Mouse (Mus musculus): ENCODE measurements around the gene Olfr551. TPM values are rescaled to one million over a fixed set of nuclear protein-coding genes. Genes with fewer than 3 reads are reported as not detected.
"Not testable (repeated sequence)": the region's sequence is repeated elsewhere in the genome, so short reads cannot be mapped to it uniquely, and the experiment has no call there.

Olfr551 gene
- not detected in 2 replicates for polyA plus RNA-seq (2015; fragmentation: Nextera tagmentation; extraction: Ambion mirVana)

DNA sequence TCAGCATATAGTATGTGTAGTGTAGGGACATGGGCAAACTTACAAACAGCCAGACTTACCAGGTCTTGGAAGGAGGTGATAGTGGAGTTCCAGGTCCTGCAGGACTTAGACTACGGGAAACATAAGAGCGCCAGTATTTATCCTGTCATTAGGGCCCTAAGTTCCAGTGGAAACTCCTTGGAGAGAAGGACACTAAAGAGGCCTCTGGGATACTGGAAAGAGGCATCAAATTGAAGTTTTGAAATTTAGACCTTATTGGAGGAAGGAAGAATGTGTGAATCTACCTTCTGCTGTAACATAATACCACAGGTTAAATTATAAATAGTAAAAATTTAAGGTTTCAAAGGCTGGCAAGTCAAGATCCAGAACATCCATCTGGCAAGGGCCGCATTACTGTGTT is at the start of gene Olfr551:
Olfr551 (minus strand) TSS at position 101 of the 400 bp plus-strand sequence.
- H3K9me3 ChIP-seq (replicated peaks; ENCODE audit: control insufficient read depth, low read length): no peaks in the 10 kb centered on the region
- no peak within 1 kb of the TSS for H3K4me2 ChIP-seq (ENCODE audit: low read depth, low read length)
- no peaks in the 10 kb centered on the region for H3K27me3 ChIP-seq (ENCODE audit: control insufficient read depth, insufficient read depth, low read length)
- H3K4me1 ChIP-seq (ENCODE audit: control insufficient read depth, insufficient read depth, low read length): no peaks in the 10 kb centered on the region
- WGBS: 82% methylated on average over 3 of the region's 3 CpGs
- no peak for ATAC-seq (replicated peaks; ENCODE audit: extremely low read depth, insufficient read depth, low FRiP score)
- H3K9ac ChIP-seq (ENCODE audit: low read length): no peak within 1 kb of the TSS
- no peaks in the 10 kb centered on the region for H3K36me3 ChIP-seq (ENCODE audit: control insufficient read depth, insufficient read depth)
- H3K4me3 ChIP-seq (ENCODE audit: low read length): no peak within 1 kb of the TSS
- H3K27ac ChIP-seq (ENCODE audit: low read length): no peak within 1 kb of the TSS

DNA sequence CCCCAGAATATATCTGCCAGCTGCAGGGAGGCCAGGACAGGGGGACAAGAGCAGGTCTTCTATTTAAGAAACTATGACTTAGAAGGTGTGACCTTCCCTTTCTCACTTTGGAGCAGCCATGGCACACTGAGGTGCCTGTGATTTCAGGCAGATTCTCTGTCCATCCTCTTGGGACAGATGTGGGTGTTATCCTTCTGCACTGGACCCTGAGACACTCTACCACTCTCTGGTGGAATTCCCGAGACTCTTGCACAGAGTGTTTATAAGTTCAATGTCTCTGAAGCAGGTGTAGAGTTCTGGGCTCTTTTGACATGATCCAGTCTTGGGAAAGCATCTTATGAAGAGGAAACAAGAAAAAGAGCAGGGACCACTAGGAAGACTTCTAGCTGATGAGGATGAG is 46.4 kb upstream of the Olfr551 start, which contains the start of gene Olfr554:
Olfr554 (plus strand) TSS at position 301 of the 400 bp plus-strand sequence.
- Histone ChIP-seq H3K27me3 (ENCODE audit: control insufficient read depth, insufficient read depth, low read length) (no peaks in the 10 kb centered on the region), H3K9ac (ENCODE audit: low read length) (no peak within 1 kb of the TSS), H3K9me3 (replicated peaks; ENCODE audit: control insufficient read depth, low read length) (no peaks in the 10 kb centered on the region), H3K4me1 (ENCODE audit: control insufficient read depth, insufficient read depth, low read length) (no peaks in the 10 kb centered on the region), H3K4me2 (ENCODE audit: low read depth, low read length) (no peak within 1 kb of the TSS), H3K4me3 (ENCODE audit: low read length) (no peak within 1 kb of the TSS), H3K27ac (ENCODE audit: low read length) (no peak within 1 kb of the TSS), H3K36me3 (ENCODE audit: control insufficient read depth, insufficient read depth) (no peaks in the 10 kb centered on the region)
- WGBS: 44% methylated on average over 1 of the region's 1 CpGs
- no peak for ATAC-seq (replicated peaks; ENCODE audit: extremely low read depth, insufficient read depth, low FRiP score)

DNA sequence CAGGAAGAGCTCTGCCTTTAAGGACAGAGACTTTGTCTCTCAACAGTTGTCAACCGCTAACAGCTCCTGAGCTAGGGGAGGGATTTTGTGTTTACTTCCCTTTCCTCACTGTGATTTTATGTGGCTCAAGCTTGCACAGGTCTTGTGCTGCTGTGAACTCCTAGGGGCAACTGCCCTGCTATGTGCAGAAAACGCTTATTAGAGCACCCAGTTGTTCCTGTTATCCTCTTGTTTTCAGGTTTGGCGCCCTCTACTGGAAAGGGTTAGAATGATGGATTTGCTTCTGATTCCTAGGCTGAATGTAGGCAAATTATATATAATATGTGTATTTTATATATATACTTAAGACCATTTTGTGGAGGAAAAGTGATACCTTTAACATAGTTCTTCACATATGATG is 45.0 kb upstream of the Olfr551 start:
- no peak for ATAC-seq (replicated peaks; ENCODE audit: extremely low read depth, insufficient read depth, low FRiP score)
- H3K9me3 ChIP-seq (replicated peaks; ENCODE audit: control insufficient read depth, low read length): no peaks in the 10 kb centered on the region
- no peak overlapping the region for H3K27ac ChIP-seq (ENCODE audit: low read length)
- 25% methylated on average over 3 of the region's 3 CpGs for WGBS
- H3K36me3 ChIP-seq (ENCODE audit: control insufficient read depth, insufficient read depth): no peaks in the 10 kb centered on the region
- H3K9ac ChIP-seq (ENCODE audit: low read length): no peak overlapping the region
- no peaks in the 10 kb centered on the region for H3K4me1 ChIP-seq (ENCODE audit: control insufficient read depth, insufficient read depth, low read length)
- H3K27me3 ChIP-seq (ENCODE audit: control insufficient read depth, insufficient read depth, low read length): no peaks in the 10 kb centered on the region
- no peak overlapping the region for H3K4me2 ChIP-seq (ENCODE audit: low read depth, low read length)
- no peak overlapping the region for H3K4me3 ChIP-seq (ENCODE audit: low read length)

DNA sequence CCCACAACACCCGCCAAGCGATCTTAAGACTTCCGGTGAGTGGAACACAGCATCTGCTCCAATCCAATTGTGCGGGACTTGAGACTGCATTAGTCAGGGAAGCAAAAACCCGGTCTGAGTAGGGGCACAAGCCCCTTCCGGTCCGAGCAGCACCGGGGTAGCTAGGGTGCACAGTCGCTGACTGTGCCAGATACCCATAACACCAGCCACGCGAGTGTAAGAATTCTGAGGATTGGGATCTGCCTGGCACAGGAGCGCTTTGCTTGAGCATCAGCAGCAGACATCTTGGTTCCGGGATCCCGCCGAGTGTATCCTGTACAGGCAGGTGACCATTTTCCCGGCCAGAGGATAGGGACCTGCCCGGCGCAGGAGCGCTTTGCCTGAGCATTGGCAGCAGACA is 28.7 kb upstream of the Olfr551 start:
- not testable (repeated sequence) for ATAC-seq (replicated peaks; ENCODE audit: extremely low read depth, insufficient read depth, low FRiP score); H3K9me3 ChIP-seq (replicated peaks; ENCODE audit: control insufficient read depth, low read length); H3K4me2 ChIP-seq (ENCODE audit: low read depth, low read length); H3K27me3 ChIP-seq (ENCODE audit: control insufficient read depth, insufficient read depth, low read length); H3K4me3 ChIP-seq (ENCODE audit: low read length); H3K27ac ChIP-seq (ENCODE audit: low read length); H3K36me3 ChIP-seq (ENCODE audit: control insufficient read depth, insufficient read depth); H3K9ac ChIP-seq (ENCODE audit: low read length); H3K4me1 ChIP-seq (ENCODE audit: control insufficient read depth, insufficient read depth, low read length)
- 78% methylated on average over 19 of the region's 19 CpGs for WGBS

DNA sequence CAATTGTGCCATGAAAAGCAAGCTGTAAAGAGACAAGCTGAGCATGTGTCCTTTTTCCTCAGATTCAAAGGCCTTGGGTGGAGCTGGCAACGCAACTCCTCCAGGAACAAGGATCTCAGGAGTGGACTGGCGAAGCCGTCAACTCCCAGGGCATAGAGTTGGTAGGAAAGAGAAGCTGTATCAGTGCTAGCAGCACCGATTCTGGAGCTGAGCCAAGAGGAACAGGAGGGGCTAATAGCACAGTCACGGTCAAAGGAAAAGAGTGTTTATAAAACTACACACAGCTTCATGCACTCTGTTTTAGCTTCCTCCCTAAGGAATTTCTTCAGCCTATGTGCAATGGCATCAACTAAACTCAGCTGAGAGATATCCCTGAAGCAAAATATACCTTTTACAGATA is 27.9 kb upstream of the Olfr551 start:
- Histone ChIP-seq H3K9me3 (replicated peaks; ENCODE audit: control insufficient read depth, low read length) (no peaks in the 10 kb centered on the region), H3K4me1 (ENCODE audit: control insufficient read depth, insufficient read depth, low read length) (no peaks in the 10 kb centered on the region), H3K4me3 (ENCODE audit: low read length) (no peak overlapping the region), H3K27me3 (ENCODE audit: control insufficient read depth, insufficient read depth, low read length) (no peaks in the 10 kb centered on the region), H3K27ac (ENCODE audit: low read length) (no peak overlapping the region), H3K4me2 (ENCODE audit: low read depth, low read length) (no peak overlapping the region), H3K9ac (ENCODE audit: low read length) (no peak overlapping the region), H3K36me3 (ENCODE audit: control insufficient read depth, insufficient read depth) (no peaks in the 10 kb centered on the region)
- no peak for ATAC-seq (replicated peaks; ENCODE audit: extremely low read depth, insufficient read depth, low FRiP score)
- 34% methylated on average over 5 of the region's 5 CpGs for WGBS

DNA sequence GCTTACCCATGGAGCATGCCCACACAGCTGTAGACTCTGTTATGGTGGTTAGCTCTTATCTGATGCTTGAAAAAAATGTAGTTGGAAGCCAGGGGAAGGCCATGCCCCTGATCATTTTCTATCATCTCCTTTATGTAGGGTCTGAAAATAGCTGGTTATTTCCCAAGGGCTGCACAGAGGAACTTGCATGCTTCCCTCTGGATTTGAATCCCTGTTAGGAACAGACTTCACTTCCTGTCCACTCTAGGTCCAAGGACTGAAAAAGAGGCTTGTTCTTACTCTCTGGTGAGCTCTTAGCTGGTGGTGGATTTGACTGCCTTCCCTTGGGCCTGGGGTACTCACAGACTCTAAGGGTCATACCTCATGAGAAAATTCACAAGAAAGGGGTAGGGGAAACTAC is 26.4 kb upstream of the Olfr551 start, which contains the start of gene Olfr553:
Olfr553 (minus strand) TSS at position 101 of the 400 bp plus-strand sequence.
- H3K27ac ChIP-seq (ENCODE audit: low read length): no peak within 1 kb of the TSS
- no peaks in the 10 kb centered on the region for H3K9me3 ChIP-seq (replicated peaks; ENCODE audit: control insufficient read depth, low read length)
- no peak within 1 kb of the TSS for H3K4me2 ChIP-seq (ENCODE audit: low read depth, low read length)
- H3K4me3 ChIP-seq (ENCODE audit: low read length): no peak within 1 kb of the TSS
- H3K9ac ChIP-seq (ENCODE audit: low read length): no peak within 1 kb of the TSS
- H3K4me1 ChIP-seq (ENCODE audit: control insufficient read depth, insufficient read depth, low read length): no peaks in the 10 kb centered on the region
- H3K27me3 ChIP-seq (ENCODE audit: control insufficient read depth, insufficient read depth, low read length): no peaks in the 10 kb centered on the region
- ATAC-seq (replicated peaks; ENCODE audit: extremely low read depth, insufficient read depth, low FRiP score): no peak
- no peaks in the 10 kb centered on the region for H3K36me3 ChIP-seq (ENCODE audit: control insufficient read depth, insufficient read depth)

DNA sequence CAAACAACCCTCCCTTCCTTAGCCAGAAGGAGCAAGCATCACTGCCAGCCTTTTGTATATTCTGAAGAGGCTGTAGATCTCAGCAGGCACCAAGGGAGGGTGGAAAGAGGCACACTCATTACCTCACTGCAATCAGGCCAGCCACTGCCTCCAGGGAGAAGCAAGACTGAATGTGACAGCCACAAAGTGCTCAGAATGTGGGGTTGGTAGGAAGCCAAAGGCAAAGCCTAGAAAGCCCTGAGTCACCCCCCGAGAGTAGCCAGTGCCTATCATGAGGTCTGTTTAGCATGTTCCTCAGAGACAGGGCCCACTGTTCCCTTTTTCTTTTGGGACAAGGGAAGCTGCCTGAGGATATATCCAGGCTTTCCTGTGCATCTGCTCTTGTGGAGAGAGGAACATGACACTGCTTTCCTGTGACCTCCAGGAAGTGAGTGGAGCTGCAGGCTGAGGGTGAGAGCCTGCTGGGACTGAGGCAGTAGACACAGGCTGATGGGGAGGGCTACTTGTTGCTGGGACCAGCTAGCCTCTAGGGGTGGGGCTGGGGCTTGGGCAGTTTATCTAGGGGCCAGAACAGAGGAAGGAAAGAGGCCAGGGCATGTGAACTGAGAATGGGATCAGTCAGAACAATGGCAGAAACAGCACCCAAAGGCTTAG is 5.8 kb upstream of the Olfr551 start, which contains the start of gene Olfr552:
Olfr552 (plus strand) TSS at position 393 of the 654 bp plus-strand sequence.
- no peak within 1 kb of the TSS for H3K27ac ChIP-seq (ENCODE audit: low read length)
- no peak within 1 kb of the TSS for H3K4me3 ChIP-seq (ENCODE audit: low read length)
- H3K9ac ChIP-seq (ENCODE audit: low read length): no peak within 1 kb of the TSS
- no peak for ATAC-seq (replicated peaks; ENCODE audit: extremely low read depth, insufficient read depth, low FRiP score)
- H3K9me3 ChIP-seq (replicated peaks; ENCODE audit: control insufficient read depth, low read length): no peaks in the 10 kb centered on the region
- H3K27me3 ChIP-seq (ENCODE audit: control insufficient read depth, insufficient read depth, low read length): no peaks in the 10 kb centered on the region
- H3K4me1 ChIP-seq (ENCODE audit: control insufficient read depth, insufficient read depth, low read length): no peaks in the 10 kb centered on the region
- 40% methylated on average over 1 of the region's 1 CpGs for WGBS
- H3K36me3 ChIP-seq (ENCODE audit: control insufficient read depth, insufficient read depth): no peaks in the 10 kb centered on the region
- H3K4me2 ChIP-seq (ENCODE audit: low read depth, low read length): no peak within 1 kb of the TSS

DNA sequence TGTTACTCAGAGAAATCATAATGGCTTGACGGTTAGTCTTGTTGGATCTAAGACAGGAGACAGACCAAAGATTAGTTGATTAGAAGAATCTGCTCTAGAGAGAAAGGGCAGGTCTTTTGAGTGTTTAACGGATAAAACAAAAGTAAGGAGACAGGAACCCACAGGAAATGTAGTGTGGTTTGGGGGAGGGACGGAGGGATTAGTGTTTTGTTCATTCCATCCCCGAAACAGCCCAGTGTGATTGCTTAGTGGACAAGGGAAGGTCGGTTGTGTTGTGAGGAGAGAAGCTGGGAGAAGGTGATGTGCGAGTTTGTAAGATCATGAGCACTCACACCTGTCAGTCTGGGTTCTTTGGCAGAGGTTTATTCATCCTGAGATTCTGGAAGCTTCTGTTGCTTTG is 15.7 kb downstream of the Olfr551 start:
- no peaks in the 10 kb centered on the region for H3K36me3 ChIP-seq (ENCODE audit: control insufficient read depth, insufficient read depth)
- 63% methylated on average over 6 of the region's 6 CpGs for WGBS

DNA sequence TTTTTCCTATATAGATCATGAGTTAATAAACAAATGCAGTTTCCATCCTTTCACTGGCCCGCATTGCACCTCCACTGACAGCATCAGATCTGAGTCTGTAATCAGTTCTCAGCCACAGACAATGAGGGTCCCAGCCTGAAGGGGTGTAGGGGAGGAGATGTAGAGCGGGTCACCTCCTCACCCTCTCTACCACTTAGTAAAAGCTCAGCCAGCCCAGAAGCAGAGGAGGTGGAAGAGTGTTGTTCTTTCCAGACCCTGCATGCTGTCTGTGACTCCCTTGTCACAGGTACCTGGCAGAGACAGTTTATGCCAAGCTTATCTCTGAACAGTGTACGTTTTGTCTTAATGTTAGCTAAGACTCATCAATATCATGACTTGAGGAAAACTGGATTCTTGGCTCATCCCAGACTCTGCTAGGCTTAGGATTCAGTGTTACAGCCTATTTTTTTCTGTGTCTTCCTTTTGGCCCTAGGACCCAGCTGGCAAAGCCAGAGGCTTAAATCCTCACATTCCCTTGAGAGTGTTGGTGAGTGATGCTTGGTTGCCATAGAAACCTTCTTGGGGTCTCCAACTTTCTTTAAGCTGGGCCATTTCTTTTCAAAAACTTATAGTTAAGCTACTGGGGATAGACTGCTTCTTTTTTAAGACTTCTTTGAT is 18.4 kb downstream of the Olfr551 start:
- Histone ChIP-seq H3K27me3 (ENCODE audit: control insufficient read depth, insufficient read depth, low read length) (no peaks in the 10 kb centered on the region), H3K27ac (ENCODE audit: low read length) (no peak overlapping the region), H3K4me2 (ENCODE audit: low read depth, low read length) (no peak overlapping the region), H3K9me3 (replicated peaks; ENCODE audit: control insufficient read depth, low read length) (no peaks in the 10 kb centered on the region), H3K4me1 (ENCODE audit: control insufficient read depth, insufficient read depth, low read length) (no peaks in the 10 kb centered on the region), H3K4me3 (ENCODE audit: low read length) (no peak overlapping the region), H3K9ac (ENCODE audit: low read length) (no peak overlapping the region), H3K36me3 (ENCODE audit: control insufficient read depth, insufficient read depth) (no peaks in the 10 kb centered on the region)
- no peak for ATAC-seq (replicated peaks; ENCODE audit: extremely low read depth, insufficient read depth, low FRiP score)
- 70% methylated on average over 3 of the region's 3 CpGs for WGBS

More for the DNA sequence above, 15.7 kb downstream of the Olfr551 start:
- Histone ChIP-seq H3K4me1 (ENCODE audit: control insufficient read depth, insufficient read depth, low read length) (no peaks in the 10 kb centered on the region), H3K4me3 (ENCODE audit: low read length) (no peak overlapping the region), H3K9ac (ENCODE audit: low read length) (no peak overlapping the region), H3K27me3 (ENCODE audit: control insufficient read depth, insufficient read depth, low read length) (no peaks in the 10 kb centered on the region), H3K9me3 (replicated peaks; ENCODE audit: control insufficient read depth, low read length) (no peaks in the 10 kb centered on the region), H3K4me2 (ENCODE audit: low read depth, low read length) (no peak overlapping the region), H3K27ac (ENCODE audit: low read length) (no peak overlapping the region)
- ATAC-seq (replicated peaks; ENCODE audit: extremely low read depth, insufficient read depth, low FRiP score): no peak

All from heart, embryonic 16.5 days (tissue).